Mouse (Mus musculus) heart, embryonic 10.5 days (tissue): ENCODE measurements around the gene Zfp988. TPM values are rescaled to one million over a fixed set of nuclear protein-coding genes. Genes with fewer than 3 reads are reported as not detected.
A peak's percentile ranks its signal among the peaks of the same experiment; 100 is the strongest.
"Not testable (repeated sequence)": the region's sequence is repeated elsewhere in the genome, so short reads cannot be mapped to it uniquely, and the experiment has no call there.

ENCODE experiments used
- DNase-seq: peaks from one replicate; pipeline ENCODE4 v3.0.0-alpha.2; 2017; ENCODE audit warnings: low spot score
- H3K27ac ChIP-seq: fragments of 300-500 bp; sonication (generic); 2 replicates; pipeline ENCODE4 v1.5.1; 2016; ENCODE audit warnings: mild to moderate bottlenecking
- H3K27me3 ChIP-seq: fragments of 300-500 bp; sonication (generic); 2 replicates; pipeline ENCODE4 v1.6.1; 2016; ENCODE audit warnings: mild to moderate bottlenecking; ENCODE audit not compliant: poor library complexity, insufficient read depth, severe bottlenecking
- H3K36me3 ChIP-seq: fragments of 300-500 bp; sonication (generic); 2 replicates; pipeline ENCODE4 v1.6.1; 2016; ENCODE audit warnings: mild to moderate bottlenecking, moderate library complexity
- H3K4me1 ChIP-seq: fragments of 300-500 bp; sonication (generic); 2 replicates; pipeline ENCODE4 v1.6.1; 2016; ENCODE audit warnings: mild to moderate bottlenecking
- H3K4me3 ChIP-seq: fragments of 300-500 bp; sonication (generic); 2 replicates; pipeline ENCODE4 v1.5.1; 2016; ENCODE audit warnings: mild to moderate bottlenecking, moderate library complexity
- H3K9me3 ChIP-seq: fragments of 300-500 bp; sonication (generic); 2 replicates; pipeline ENCODE4 v1.6.1; 2016; ENCODE audit warnings: mild to moderate bottlenecking, moderate library complexity
- WGBS: fragments of 180-500 bp; shearing (Covaris S2); methylation state at CpG from one replicate; pipeline ENCODE4 v1.1.7; 2016; 5-methylcytosine and 5-hydroxymethylcytosine counted together
- polyA plus RNA-seq: library from polyadenylated mRNA; unstranded; fragments of >200 nt; fragmentation: Nextera tagmentation; extraction: Ambion mirVana; gene quantifications from 2 replicates; pipeline ENCODE4 v1.2.1, GENCODE M21; 2016

The Zfp988 gene
- polyA plus RNA-seq, 1 experiment from 2014 or later, result 0.16 TPM

DNA sequence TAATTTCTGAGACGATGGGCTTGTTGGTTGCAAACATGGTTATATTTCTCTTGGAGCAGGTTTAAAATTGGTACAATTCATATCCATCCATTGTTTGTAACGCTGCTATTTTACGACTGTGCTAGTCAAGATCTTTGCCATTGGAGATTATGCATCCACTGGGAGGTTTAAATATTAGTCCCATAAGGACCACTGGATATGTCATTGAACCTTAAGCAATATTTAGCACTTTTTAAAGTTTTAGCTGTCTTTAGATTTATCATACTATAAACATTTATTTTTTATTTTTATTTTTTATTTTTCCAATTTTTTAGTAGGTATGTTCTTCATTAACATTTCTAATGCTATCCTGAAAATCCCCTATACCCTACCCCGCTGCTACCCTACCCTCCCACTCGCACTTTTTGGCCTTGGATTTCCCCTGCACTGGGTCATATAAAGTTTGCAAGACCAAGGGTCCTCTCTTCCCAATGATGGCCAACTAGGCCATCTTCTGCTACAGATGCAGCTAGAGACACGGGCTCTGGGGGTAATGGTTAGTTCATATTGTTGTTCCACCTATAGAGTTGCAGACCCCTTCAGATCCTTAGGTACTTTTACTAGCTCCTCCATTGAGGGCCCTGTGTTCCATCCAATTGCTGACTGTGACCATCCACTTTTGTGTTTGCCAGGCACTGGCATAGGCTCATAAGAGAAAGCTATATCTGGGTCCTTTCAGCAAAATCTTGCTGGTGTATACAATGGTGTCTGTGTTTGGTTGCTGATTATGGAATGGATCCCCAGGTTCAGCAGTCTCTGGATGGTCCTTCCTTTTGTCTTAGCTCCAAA is 31.1 kb downstream of the Zfp988 start:
- H3K27ac ChIP-seq, H3K4me3 ChIP-seq, H3K27me3 ChIP-seq, H3K36me3 ChIP-seq, H3K4me1 ChIP-seq: not testable (repeated sequence)
- DNase-seq, result peak; percentile 79
- H3K9me3 ChIP-seq, result peaks cover 64% of the 10 kb centered on the region
- 62% methylated on average over 6 of the region's 6 CpGs for WGBS

DNA sequence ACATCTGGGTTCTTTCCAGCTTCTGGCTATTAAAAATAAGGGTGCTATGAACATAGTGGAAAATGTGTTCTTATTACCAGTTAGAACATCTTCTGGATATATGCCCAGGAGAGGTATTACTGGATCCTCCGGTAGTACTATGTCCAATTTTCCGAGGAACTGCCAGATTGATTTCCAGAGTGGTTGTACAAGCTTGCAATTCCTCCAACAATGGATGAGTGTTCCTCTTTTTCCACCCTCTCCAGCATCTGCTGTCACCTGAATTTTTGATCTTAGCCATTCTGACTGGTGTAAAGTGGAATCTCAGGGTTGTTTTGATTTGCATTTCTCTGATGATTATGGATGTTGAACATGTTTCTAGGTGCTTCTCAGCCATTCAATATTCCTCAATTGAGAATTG is 32.0 kb downstream of the Zfp988 start:
- DNase-seq, result peak; percentile 28
- H3K9me3 ChIP-seq, result peaks cover 64% of the 10 kb centered on the region
- not testable (repeated sequence) for H3K4me3 ChIP-seq, H3K27me3 ChIP-seq, H3K4me1 ChIP-seq, H3K36me3 ChIP-seq, H3K27ac ChIP-seq
- WGBS, result 84% methylated on average over 2 of the region's 2 CpGs

DNA sequence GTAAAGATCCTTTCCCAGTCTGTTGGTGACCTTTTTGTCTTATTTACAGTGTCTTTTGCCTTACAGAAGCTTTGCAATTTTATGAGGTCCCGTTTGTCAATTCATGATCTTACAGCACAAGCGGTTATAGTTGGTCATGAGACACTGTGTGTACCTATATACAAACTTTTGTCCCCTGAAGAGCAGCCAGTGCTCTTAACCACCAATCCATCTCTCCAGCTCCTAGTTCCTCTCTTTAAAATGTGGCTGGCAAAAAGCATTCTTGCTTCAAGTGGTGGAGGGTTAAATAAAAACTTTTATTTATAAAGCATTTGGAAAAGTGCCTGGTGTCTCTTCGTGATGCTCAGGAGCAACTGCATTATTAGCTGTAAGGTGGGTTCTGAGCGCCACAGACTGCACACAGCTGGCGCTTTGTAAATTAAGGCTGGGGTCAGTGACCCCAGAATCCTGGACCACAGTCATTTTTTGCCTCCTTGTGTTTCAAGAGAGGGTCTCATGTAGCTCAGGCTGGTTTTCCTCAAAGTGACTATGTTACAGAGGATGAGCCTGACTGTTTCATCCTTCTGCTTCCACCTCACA is 32.6 kb downstream of the Zfp988 start:
- DNase-seq, result peak; percentile 75
- Histone ChIP-seq H3K4me1 (no peaks in the 10 kb centered on the region), H3K27me3 (no peaks in the 10 kb centered on the region), H3K9me3 (peaks cover 65% of the 10 kb centered on the region), H3K27ac (no peak overlapping the region), H3K4me3 (no peak overlapping the region), H3K36me3 (no peaks in the 10 kb centered on the region)
- WGBS, result 67% methylated on average over 5 of the region's 5 CpGs

DNA sequence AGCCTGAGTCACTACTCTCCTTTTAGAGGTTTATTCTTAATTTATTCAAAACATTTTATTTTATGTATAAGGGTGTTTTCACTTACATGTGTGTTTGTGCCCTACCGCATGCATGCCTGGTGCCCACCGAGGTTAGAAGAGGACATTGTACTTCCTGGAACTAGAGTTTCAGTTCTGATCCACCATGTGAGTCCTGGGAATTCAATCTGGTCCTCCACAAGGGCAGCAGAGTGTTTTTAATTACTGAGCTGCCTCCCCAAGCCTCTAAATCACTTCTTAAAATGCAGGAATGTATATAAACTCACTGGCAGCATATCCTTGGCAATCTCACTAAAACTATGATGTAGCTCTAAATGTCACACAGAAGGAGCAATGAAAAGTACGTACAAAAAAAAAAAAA is 33.2 kb downstream of the Zfp988 start:
- not testable (repeated sequence) for H3K27ac ChIP-seq, H3K4me3 ChIP-seq, DNase-seq, H3K27me3 ChIP-seq, H3K4me1 ChIP-seq, H3K36me3 ChIP-seq
- WGBS, result 74% methylated on average over 3 of the region's 3 CpGs
- H3K9me3 ChIP-seq, result peaks cover 71% of the 10 kb centered on the region

DNA sequence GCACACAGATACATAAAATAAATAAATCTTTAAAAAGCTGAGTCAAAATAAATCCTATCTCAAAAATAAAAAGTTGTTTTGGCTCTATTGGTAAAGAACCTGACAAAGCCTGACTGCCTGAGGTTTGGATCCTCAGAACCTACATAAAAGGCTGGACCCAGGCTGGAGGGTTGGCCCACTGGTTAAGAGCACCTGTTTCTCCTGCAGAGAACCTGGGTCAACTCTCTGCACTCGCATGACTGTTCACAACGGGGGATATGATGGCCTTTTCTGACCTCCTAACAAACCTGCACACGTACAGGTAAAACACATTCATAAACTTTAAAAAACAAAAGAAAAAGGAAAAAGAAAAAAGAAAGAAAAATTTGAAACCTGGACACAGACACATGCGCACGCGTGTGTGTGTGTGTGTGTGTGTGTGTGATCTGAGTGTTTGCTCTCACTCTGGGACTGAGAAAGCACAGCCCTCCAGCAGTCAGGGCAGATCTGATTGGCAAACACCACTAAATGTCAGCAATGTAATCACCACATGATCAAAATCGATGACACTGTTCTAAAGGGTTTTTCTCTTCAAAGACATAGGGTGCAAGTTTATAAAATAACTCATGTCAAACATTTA is 34.2 kb downstream of the Zfp988 start:
- DNase-seq, result peak; percentile 68

DNA sequence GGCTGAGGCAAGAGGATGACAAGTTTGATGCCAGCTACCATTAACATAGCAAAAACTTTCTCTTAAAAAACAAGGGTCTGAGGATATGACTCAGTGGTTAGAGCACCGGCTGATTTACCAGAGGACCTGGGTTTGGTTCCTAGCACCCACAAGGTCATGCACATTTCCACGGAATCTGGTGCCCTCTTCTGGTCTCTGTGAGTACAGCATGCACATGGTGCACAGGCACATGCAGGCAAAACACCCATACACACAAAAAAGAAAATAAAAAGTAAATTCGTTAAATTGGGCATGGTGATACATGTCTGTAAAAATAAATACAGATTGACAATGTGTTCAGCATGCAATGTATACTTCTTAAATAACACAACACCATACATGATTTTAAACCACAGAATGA is 34.8 kb downstream of the Zfp988 start:
- H3K36me3 ChIP-seq, H3K27ac ChIP-seq, H3K4me3 ChIP-seq, H3K27me3 ChIP-seq, H3K4me1 ChIP-seq: not testable (repeated sequence)
- peak; percentile 55 for DNase-seq
- H3K9me3 ChIP-seq, result peaks cover 65% of the 10 kb centered on the region
- WGBS, result 59% methylated on average over 3 of the region's 3 CpGs

More for the DNA sequence above, 34.2 kb downstream of the Zfp988 start:
- not testable (repeated sequence) for H3K4me1 ChIP-seq, H3K36me3 ChIP-seq, H3K27me3 ChIP-seq, H3K4me3 ChIP-seq, H3K27ac ChIP-seq
- 67% methylated on average over 7 of the region's 7 CpGs for WGBS
- peaks cover 69% of the 10 kb centered on the region for H3K9me3 ChIP-seq

DNA sequence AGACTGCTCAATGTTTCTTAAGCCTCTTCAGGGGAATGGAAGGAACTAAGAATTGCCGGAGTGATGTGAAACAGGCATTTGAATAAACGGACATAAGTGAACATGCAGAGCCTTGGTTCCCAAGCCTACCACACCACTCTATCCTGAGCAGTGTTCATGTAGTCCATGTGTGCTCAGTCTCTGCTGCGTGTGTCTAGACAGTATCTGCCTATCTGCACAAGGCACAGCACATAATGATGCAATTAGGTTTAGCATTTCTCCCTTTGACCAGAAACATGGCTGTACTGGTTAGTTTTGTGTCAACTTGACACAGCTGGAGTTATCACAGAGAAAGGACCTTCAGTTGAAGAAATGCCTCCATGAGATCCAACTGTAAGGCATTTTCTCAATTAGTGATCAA is 35.4 kb downstream of the Zfp988 start:
- H3K9me3 ChIP-seq, result peaks cover 59% of the 10 kb centered on the region
- not testable (repeated sequence) for H3K36me3 ChIP-seq, H3K4me1 ChIP-seq, H3K4me3 ChIP-seq, H3K27ac ChIP-seq, H3K27me3 ChIP-seq
- 76% methylated on average over 3 of the region's 3 CpGs for WGBS
- peak; percentile 66 for DNase-seq

DNA sequence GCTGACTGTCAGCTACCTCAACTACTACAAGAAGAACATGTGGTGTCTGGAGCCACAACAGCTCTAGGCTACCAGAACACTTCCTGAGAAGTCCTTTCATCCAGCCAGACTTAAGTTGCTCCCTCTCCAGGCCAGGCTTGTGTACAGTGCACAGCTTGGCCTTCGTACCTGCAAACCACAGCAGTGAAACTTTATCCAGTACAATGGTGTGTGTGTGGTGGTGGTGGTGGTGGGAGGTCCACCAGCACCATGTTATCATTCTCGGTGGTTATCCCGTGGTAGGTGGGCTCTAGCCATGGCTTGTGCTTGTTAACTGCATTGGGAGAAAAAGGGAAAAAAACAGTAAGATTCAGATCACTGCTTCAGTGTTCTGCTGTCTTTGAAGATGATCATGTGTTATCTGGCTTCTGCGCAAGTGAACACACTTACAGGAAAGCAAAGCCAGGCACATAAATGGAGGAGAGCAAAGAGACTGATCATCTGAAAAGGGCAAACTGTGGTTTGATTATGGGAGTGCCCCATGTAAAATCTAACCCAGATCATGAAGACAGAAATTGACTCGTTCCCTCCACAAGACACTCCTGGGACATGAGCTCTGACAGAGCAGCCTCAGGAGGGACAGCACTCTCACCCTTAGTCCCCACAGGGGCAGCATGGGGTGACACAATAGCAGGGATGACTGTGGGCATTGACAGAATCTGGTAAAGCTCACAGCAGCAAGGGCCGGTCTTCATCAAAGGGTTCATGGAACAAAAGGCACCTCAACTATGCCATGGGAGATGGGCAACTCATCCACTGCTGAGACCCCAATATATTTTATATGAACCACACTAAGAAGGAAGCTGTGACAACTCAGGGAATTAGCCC is 37.8 kb downstream of the Zfp988 start:
- H3K4me3 ChIP-seq, H3K4me1 ChIP-seq, H3K27ac ChIP-seq, H3K36me3 ChIP-seq, H3K27me3 ChIP-seq: not testable (repeated sequence)
- peaks cover 49% of the 10 kb centered on the region for H3K9me3 ChIP-seq
- DNase-seq, result peak; percentile 87
- WGBS, result 74% methylated on average over 6 of the region's 6 CpGs

DNA sequence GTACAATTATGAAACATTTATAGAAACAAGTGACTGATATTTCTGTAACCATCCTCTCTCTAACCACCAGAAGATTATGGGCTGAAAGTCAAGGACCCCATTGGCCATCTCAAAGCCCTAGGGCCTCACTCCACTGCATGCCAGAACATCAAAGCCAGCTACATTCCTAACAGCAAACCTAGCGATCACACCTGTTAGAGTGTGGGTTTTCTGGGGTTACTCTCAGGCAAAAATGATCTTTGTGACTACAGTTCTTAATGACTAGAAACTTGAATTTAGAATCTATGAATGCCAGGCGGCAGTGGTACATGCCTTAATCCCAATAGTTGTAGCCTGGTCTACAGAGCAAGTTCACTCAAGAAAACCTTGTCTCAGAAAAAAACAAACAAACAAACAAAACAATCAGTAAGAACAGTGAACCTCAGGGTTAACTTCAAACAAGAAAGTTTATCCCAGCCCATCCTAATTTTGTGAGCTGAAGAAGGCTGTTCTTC is 39.6 kb downstream of the Zfp988 start:
- not testable (repeated sequence) for H3K4me1 ChIP-seq, H3K27me3 ChIP-seq, H3K4me3 ChIP-seq, H3K36me3 ChIP-seq, DNase-seq, H3K27ac ChIP-seq
- 81% methylated on average over 2 of the region's 2 CpGs for WGBS
- H3K9me3 ChIP-seq, result peaks cover 51% of the 10 kb centered on the region

DNA sequence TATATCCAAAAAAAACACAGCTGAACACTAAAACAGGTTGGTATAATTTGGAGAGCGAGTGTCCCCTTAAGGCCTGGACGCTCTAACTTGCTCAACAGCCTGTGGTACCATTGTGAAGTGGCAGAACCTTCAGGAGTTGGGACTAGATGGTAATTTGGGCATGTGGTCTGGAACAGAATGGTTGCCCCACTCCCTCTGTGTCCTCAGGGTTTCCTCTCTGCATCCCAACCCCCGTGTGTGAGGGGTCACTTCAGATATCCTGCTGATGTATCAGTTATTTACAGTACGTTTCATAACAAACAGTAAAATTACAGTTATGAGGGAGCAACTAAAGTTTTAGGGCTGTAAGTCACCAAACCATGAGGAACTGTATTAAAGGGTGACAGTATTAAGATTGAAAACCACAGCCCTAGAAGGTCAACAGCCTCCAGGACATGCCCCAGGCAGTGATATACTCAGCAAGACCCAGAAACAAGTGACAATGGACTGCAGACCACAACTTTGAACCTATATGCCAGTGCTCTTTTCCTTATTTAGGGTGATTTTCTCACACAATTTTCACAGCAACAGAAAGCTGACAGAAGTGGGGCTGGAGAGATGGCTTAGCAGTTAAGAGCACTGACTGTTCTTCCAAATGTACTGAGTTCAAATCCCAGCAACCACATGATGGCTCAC is 41.0 kb downstream of the Zfp988 start:
- not testable (repeated sequence) for H3K4me3 ChIP-seq, H3K36me3 ChIP-seq, H3K4me1 ChIP-seq, H3K27ac ChIP-seq, H3K27me3 ChIP-seq
- 64% methylated on average over 4 of the region's 4 CpGs for WGBS
- peaks cover 59% of the 10 kb centered on the region for H3K9me3 ChIP-seq
- peak; percentile 69 for DNase-seq

DNA sequence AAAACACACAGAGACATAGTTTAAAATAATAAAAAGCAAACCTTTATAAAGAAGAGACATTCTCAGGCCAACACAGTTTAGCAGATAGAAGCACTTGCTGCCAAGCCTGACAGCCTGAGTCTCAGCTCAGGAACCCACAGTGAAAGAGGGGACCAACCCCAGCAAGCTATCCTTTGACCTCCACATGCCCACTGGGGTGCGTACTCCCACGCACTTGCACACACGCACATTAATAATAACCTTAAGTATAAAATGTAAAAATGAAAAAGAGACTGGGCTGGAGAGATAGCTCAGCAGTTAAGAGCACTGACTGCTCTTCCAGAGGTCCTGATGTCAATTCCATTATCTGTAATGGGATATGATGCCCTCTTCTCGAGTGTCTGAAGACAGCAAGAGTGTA is 41.8 kb downstream of the Zfp988 start:
- peaks cover 59% of the 10 kb centered on the region for H3K9me3 ChIP-seq
- WGBS, result 70% methylated on average over 4 of the region's 4 CpGs
- peak; percentile 71 for DNase-seq
- H3K27me3 ChIP-seq, H3K4me3 ChIP-seq, H3K4me1 ChIP-seq, H3K27ac ChIP-seq, H3K36me3 ChIP-seq: not testable (repeated sequence)

DNA sequence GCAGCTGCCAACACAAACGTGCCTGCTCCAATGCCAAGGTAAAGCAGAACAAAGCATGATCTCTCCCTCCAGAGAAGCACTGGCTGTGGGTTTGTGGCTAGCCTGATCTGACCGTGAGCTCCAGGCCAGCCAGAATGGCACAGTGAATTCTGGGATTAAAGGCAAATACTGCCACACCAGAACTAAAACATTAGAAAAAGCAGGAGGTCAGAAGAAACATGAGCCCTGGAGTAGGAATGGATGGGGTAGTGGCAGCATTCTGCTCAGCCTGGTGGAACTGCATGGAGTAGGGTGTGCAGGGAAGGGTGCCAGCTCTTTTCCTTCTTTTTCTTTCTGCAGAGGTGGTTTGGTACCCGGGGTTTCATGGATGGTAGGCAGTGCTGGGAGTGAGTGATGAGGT is 42.4 kb downstream of the Zfp988 start:
- peaks cover 55% of the 10 kb centered on the region for H3K9me3 ChIP-seq
- not testable (repeated sequence) for H3K27me3 ChIP-seq, DNase-seq, H3K36me3 ChIP-seq, H3K4me1 ChIP-seq, H3K4me3 ChIP-seq, H3K27ac ChIP-seq
- 70% methylated on average over 2 of the region's 3 CpGs for WGBS
